Mouse (Mus musculus): Measurements from ENCODE around the gene Pllp.

Gene Pllp

DNA sequence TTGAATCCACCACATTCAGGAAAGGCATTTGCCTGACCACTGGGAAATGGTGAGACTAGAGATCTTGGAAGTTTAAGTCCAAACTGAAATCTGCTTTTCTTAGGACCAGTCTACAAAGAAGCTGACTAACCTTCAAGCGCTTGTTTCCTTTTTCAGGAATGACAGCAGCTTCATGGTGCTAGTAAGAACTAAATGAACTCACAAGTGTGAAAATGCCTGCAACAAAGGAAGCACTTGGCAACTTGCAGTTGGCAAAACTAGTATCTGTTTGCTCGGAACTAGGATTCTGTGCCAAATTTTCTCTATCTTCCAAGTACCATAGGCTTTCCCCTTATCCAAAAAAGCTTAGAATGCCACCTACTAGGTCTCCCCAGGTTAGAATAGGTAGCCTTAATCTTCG lies 49.9 kb downstream of the Pllp start:
- DNase-seq = no peak

DNA sequence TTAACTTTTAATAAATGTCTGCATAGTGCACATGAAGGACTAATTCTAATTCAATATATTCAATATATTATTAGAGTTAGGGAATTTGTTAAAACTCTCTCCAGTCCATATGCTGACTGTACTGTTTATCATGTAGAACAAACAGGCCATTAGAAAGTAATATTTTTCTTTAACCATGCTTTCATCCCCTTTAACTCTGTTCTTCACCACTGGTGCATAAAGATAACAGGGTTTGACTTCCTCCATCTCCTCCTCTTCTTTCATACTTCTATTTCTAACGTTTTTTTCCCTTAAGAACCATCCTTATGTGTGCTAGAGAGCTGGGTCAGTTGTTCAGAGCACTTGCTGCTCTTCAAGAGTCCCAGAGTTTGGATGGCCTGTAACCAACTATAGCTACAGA lies 50.9 kb downstream of the Pllp start:
- DNase-seq = no peak

DNA sequence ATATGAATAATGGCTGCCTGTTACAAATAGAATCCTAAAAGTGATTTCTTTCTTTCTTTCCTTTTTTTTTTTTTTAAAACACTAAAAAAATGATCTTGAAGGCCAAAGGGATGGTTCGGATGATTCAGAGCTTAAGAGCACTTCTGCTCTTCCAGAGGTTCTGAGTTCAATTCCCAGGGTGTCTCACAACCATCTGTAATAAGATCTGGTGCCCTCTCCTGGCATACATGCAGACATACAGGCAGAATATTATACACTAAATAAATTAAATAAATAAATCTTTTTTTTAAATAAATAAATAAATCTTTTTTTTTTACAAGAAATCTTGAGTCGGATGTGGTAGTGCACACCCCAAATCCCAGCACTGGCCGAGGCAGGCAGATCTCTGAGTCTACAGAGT lies 54.1 kb downstream of the Pllp start:
- no peak for DNase-seq

DNA sequence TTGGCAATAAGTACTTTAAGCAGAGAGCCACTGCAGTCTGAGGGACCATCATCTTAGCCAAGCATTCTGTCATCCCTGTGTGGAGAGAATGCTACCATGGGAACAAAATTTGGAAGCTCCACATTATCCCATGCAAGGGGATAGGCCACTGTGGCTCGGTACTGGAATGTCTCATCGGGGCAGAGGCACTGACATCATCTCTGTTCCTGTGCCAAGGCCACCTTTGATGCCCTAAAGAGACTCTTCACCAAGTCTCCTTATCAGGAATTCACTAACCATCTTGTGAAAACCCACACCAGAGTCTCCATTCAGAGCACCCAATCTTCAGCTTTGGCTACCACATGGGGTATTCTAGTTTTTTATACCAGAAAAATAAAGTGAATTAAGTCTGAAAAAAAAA lies 54.9 kb downstream of the Pllp start:
- no peak for DNase-seq

DNA sequence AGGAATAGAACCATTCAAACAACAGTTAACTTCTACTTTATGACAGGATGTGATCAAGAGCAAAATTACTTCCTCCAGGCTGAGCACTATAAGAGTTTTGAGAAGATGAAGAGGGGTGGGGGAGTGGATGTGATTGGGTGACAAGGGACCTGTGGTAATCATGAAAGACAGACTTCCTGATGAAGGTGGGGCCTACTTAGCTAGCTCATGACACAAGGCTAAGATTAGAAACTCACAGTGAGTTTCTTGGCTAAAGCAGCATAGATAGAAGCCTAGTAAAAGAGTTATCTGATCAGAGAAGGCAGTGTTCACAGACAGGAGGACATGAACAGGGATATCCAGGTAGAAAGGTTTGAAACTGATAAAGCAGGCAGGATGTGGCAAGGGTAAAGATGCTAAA lies 61.9 kb downstream of the Pllp start:
- DNase-seq = no peak

DNA sequence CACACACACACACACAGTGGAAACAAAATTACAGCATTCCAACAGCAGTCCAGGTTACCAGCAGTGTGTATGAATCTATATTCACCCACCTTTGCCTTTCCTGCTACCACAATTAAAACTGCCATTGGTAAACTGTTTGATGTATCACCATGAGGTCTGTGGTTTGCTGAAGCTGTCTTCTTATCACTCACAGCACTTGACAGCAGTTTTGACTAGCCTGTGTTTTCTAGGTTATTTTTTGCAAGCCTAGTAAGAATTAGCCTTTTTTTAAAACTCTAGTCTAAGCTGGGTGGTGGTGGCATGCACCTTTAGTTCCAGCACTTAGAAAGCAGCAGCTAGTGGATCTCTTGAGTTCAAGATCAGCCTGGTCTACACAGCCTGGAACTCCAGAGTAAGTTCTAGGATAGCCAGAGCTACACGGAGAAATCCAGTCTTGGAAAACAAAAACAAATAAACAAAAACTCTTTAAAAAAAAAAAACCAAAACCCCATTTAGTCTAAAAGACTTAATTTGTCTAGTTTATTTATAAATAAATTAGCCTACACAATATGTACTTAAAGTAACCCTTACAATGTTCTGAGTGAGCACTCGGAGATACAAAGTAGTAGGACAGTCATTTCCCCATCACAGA lies 62.4 kb downstream of the Pllp start:
- DNase-seq = no peak
